Mouse (Mus musculus) adrenal gland, adult 2 months (tissue): ENCODE data around the gene Prickle2. TPM values are rescaled to one million over a fixed set of nuclear protein-coding genes. Genes with fewer than 3 reads are reported as not detected.

Experiments
- DNase-seq: peaks from one replicate; pipeline ENCODE4 v3.0.0; 2021
- polyA plus RNA-seq: library from polyadenylated mRNA; depleted of rRNA; stranded (reverse); fragments of >200 nt; gene quantifications from 2 replicates; pipeline ENCODE4 v1.2.3, GENCODE M21; 2012
- total RNA-seq, 2 experiments: library from RNA; stranded (reverse); gene quantifications; 2 replicates each; pipeline ENCODE4 v1.2.3; 2021

Gene Prickle2
- total and polyA plus RNA-seq, 3 experiments: 2.4 to 11.1 (median 5.0) TPM

DNA sequence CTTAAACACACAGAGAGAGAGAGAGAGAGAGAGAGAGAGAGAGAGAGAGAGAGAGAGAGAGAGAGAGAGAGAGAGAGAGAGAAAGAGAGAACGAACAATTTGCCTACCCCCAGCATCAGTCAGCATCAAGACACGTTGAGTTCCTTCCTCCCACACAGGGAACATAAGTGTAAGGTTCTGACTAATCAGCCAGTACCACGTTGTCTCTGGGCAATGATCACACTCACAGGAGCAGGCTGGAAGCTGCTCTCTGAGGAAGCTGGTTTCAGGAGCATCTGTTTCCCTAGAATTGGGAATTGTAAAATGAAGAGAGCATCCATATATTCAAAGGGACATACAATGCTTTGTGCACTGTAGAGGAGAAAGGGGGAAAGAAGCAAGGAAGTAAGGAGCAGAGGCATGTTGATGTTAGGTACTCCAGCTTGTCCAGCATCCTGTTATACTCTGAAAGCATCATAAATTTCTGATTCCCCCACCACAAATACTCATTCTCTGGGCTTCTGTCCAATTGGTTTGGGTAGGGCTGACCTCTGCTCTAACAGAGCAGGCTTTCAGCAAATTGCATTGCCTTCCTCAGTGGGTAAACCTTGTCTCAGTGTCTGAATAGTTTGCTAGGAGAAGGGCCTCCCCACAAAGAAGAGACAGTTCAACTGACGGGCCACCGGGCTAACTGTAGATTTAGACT, 116.4 kb downstream of the Prickle2 start:
- no peak for DNase-seq

DNA sequence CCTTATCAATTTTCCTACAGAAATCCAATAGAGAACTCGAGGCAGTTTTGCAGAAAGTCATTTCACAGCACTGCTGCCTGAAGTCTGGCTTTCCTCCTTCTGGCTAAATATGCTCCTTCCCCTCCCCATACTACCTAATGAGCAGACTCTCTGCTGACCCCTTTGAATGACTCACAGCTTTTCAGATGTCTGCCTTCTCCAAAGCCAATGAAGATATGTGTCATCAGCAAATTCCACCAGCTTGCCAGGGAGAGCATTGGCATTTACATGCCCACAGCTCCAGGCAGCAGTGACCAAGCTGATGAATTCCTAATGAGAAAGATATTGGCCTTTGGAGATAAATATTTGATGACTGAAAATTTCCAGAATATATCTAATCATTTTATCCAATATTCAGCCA, 121.9 kb downstream of the Prickle2 start:
- peak; percentile 29 for DNase-seq

DNA sequence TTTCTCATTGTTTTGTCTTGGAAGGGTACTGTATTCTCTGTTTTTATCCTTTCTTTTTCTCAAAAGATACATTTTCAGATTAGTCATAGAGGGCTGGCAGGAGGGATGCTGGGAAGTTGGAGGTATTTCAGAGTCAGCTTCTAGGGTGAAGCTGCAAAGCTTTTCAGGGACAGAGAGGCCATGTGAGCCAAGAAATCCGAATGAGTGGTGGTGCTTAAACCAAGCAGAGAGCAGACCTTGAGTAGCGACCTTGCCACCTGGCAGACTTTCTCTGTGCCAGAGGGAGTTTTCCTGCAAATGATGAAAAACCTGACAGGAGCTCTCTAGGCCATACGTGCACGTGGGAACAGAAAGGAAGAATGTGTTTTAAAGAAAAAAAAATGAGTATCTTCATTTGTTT, 130.7 kb downstream of the Prickle2 start:
- DNase-seq: peak; percentile 61

DNA sequence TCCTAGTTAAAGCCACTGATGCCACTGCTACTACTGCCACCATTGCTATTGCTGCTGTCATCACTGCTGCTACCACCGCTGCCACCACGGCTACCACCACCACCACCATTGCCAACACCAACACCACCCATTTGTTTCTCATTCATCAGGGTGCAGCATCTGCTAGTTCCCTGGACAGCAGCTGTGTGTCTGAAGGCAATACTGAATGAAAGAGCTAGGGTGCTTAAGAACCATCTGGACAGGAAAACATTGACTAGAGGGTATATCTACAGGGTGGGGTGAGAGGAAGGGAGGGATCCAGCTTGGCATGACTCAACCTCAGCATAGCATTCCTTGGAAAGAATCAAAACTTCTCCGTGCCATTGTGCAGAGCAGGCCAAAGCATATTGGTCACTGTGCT, 133.8 kb downstream of the Prickle2 start:
- no peak for DNase-seq

DNA sequence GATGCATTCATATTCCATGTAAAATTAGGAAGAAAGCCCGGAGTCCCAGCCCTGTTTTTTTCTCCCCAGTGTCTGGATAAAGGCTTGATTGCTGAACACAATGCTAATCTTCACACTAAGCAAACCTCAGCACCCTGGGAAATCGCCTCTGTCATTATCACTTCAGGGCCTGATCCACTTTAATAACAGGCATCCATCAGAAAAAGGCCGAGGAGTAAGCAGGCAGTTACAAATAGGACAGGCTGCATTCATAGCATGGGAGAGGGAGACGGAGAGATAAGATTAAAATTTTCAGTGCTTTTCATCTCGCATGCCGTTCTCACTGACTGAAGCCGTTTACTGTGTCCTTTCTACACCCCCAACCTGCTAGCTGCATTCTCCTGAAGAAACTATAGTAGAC, 135.9 kb downstream of the Prickle2 start:
- no peak for DNase-seq

DNA sequence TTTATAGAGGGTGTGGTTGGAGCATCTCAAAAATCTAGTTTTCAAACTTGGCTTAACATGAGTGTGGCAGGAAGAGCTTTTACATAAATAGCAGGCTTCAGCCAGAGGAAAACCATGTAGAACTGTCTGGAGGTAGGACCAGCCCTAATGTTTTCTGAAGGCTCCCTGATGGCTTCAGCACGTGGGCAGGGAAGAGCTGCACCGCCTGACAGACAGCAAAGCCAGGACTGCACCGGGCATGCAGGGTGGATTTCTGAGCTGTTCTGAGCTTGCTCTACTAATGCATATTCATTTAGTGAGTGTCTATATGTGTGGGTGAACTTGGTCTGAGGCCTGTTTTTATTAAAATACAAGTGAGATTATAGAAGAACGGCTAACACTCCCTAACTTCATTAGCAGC, 136.7 kb downstream of the Prickle2 start:
- DNase-seq: no peak

DNA sequence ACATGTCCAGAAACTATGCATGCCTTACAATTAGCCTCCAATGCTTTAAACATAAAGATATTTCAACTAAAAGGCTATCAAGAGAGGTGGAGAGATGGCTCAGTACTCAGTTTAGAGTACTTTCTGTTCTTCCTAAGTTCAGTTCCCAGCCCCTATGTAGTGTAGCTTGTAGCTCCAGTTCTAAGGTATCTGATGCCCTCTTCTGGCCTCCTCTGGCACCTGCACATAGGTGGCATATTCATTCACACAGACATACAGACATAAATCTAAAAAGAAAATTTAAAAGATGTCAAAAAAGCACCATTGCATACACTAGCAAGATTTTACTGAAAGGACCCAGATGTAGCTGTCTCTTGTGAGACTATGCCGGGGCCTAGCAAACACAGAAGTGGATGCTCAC, 146.7 kb downstream of the Prickle2 start:
- DNase-seq: no peak

DNA sequence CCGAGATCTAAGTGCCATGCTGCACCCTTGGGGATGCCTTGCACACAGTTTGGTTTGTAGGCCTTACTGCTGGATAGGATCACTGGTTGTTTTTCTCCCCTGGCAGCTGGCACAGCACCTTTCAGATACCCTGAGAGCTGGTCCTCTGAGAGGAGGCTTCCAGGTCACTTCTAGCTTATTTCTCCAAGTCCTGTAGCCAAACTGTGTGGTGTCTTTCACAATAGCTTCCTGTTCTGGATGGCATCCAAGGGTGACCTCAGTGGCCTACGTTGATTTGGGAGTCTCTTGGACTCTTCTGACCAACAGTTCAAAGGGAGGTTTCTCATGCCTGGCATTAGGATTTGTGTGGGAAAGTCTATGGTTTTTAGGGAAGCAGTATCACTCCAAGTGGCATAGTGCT, 150.3 kb downstream of the Prickle2 start:
- DNase-seq: peak; percentile 59

DNA sequence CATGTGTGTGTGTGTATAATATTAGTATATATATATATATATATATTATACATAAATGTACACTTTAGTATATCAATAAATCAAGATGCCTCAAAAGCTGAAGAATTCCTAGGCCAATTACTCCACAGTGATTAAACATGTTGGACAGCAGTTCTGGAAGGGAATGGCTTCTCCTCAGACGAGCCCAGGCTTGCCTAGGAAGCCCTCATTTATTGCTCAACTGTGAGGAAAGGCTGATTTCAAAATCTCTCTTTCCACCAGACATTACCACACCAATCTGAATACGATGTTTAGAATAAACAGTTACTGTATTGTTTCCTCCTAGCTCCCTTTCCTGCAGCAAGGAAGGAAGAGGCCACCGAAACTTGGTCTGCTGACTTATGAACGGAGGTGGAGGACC, 152.9 kb downstream of the Prickle2 start:
- DNase-seq: no peak

DNA sequence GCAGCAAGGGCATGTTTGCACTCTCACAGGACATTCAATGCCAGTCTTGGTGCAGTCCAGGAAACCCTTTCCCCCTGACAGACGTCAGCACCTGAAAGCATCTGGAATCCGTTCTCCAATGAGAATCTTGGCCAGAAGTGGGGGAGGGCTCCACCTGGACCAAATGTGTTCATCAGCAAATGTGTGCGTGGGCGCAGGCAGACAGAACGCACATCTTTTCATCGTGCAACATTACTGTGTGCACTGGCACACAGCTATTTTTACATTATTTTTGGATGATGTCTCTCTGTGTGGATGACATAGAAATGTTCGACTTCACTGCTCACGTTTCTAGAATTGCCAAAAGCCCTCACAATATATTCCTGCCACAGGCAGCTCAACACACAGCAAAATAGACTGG, 156.7 kb downstream of the Prickle2 start:
- no peak for DNase-seq

DNA sequence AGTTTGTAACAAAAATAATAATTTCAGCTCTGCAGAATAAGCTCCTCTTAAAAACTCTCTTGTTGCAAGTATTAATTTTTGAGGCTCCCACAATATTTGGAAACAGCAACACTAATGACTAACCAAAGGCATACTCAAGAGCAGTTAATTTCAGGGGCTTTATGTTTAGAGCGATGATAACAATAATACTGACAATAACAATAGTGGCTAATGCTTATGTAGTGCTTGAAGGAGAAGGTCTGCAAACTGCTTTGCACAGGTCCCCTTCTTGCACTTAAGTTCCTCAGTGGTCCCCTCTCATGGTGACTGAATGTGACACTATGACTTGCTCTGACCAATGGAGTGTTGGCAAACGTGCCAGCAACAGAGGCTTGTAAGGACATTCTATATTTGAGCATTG, 160.8 kb downstream of the Prickle2 start:
- DNase-seq: no peak

DNA sequence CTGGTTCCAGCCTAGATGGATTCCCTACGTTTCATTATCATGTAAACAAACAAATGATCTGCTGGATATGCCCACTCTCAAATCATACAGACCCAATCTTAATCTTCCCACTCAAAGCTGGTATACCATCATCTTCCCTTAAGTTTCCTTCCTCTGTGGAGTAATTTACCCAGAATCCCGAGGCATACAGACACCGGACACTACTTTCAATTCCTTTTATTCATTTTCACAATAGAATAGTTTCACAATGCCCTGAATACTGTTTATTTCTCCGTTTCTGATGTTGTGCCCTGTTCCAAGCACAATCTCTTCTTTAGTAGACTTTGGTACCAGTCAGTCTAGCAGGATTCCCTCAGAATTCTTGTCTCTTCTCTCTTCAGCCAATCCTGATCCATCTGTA, 162.1 kb downstream of the Prickle2 start:
- no peak for DNase-seq

DNA sequence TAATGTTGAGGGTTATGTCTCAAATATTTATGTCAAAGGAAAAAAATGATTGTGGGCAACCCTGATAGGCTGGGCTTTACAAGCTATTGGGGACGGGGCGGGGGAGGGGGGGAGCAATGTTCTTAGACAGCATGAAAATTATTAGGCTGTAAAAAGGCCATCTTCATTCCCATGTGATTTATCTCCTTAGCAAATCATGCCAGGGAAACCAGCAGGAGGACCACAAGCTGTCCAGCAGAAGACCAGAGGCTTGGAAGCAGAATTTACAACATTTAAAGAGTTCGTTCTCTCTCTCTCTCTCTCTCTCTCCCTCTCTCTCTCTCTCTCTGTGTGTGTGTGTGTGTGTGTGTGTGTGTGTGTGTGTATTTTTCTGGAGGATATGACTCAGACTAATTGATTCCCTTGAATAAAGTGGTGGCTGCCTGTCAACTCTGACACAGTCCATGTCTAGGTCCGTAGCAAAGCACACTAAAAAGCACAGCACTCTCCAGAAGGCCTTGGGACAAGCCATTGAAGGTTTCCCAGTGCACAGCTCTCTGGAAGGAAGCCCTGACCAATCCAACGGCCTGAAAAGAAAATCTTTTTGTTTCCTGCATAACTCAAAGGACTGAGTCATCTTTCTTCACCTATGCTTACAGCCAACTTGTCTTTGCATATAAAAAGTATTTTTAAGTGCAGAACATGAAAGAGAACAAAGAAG, 163.4 kb downstream of the Prickle2 start:
- DNase-seq: peak; percentile 55

DNA sequence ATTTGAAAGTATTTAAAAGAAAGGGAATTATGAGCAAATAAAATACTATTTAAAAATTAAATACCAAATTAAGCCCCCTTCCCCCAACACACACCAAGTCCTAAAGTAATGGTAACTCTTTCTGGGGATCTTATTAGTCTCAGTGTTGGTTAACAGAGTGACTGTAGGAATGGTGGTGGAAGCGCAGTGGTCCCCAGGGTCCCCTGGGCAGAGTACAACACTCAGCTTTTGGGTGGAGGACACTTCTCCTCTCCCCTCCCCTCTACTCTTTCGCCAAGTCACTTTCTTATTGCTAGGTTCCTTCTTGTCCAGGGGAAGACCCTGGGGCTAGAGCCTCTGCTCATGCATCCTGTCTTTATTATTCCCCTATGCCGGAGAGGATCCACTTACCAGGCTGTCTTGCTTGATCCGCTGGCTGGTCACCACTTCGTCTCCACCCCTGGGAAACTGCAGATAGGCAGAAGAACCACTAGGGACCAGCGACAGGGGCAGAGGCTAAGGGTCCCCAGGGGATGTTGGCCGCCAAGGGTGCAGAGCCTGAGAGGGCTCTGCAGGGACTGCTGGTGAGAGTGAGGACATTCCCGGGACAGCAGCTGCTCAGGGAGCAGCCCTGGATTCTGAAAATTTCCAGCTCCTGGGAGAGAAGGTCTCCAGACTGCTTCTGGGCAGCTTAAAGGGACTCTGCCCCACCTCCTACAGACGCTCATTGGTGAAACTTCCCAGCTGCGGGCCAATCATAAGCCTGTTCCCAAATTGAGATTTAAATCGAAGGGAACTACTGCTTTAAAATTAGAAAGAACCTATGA, 171.5 kb downstream of the Prickle2 start:
- peak; percentile 82 for DNase-seq

DNA sequence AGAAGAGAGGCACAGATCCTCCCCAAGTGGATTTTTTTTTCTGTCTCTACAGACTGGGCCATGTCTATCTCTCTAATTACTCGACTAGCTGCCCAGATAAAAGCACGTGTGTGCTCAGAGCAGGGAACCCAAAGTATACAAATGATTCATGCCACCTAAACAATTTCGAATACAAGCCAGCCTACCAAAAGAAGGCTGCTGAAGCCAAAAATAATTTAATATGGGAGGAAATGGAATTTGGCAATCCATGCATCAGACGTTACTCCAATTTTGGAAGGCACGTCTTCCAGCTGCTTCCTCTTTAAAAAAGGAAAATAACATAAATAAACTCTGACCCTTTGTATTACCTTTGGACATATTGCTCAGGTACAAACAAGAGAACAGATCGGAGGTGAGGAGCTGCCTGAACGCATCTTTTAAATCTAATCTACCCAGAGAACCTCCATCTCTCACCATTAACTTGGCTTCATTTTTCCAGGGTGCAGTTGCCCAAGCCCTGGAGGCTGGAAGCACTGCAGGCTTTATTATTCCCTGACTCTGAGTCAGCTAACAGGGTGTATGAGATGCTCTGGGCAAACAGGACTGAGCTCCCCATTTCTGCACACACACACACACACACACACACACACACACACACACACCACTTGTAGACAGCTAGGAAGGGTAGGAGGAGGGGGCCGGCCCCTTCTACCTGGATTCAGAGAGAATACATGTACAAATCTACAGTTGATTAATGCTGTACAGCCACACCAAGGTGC, 172.5 kb downstream of the Prickle2 start:
- DNase-seq: no peak

DNA sequence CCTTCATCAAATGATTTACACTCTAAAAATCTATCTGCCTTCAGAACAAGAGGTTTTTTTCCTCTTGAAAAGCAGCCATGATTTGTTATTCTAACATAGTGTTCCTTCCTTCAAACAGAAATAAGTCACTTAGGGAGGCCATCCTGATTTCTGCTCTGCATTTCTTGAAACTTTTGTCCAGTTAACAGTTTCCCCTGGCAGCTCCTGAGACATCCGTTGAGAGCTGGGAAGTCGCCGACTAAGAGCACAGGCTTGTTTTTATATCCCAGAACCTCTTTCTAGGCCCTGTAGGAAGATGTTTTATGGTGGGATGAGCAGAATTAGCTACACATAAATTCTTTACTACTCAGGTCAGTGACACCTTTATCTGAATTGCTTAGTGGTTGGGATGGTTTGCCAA, 173.1 kb downstream of the Prickle2 start:
- DNase-seq: no peak

DNA sequence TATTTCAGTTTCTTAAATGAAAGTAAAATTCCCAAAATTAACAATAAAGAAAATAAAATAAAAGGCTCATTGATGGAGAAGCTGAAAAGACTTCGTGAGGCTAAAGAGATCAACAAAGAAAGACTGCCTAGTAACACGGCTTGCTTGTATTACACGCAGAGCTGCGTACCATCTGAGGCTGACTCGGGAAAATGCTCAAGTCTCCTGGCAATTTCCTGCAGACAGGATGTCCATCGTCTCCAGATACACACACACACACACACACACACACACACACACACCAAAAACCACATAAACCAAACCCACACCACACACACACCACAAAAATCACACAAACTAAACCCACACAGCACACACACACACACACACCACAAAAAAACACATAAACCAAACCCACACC, 173.6 kb downstream of the Prickle2 start:
- no peak for DNase-seq

DNA sequence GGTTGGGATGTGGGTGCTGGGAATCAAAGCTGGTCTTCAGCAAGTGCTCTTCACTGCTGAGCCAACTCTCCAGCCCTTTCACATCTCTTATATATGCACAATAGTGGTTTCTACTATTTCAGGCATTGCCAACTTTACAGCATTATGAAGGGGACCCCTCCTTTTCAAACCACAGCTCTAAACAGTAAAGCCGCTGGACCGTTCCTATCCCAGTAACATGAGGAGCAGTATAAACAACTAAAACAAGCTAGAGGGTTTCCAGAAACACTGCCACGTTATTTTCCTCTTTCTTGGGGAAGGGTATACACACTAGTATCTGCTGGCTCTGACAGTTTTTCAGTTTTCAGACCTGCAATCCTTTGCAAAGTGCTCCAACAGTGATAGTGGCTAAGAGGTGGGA, 179.7 kb downstream of the Prickle2 start:
- DNase-seq: no peak

DNA sequence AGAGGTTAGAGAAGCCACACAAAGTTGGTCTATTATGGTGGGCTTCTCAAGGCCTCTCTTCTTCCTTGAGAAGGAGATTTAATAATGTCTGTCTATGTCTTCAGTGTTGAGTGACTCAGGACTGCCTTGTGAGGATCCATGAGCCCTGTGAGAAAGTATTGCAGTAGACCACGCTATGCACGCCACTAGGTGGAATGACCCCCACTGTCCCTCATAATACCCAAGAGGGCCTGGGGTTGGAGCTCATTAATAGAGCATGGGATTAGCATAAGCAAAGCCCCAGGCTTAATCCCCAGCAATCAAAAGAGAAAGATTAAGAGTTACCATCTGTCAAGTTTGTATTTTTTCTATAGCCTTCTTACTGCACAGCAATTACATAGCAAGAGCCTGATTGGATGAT, 180.3 kb downstream of the Prickle2 start:
- no peak for DNase-seq

DNA sequence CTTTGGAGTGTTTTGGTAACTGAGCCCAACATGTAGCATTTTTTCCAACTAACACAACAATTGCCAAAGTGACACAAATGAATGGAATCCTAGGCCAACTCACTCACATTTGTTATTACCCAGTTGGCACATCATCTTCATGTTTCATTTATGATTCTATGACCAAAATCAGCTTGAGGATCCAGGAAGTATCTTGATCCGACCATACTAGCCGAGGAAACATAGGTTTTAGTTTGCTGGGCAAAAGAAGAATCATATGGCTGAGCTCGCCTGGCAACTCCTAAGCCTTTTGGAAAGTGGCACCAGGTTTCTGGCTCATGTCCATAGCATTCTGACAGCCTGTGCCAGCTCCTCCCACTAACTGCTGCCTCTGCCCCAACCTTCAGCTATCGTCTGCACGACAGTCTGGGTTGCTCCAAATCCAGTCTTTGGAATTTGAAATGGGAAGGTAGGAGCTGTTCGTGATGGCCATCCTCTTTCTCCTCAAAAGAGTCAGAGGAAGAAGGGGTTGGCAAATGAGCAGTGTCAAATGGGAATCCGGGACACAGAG, 184.4 kb downstream of the Prickle2 start:
- peak; percentile 81 for DNase-seq

DNA sequence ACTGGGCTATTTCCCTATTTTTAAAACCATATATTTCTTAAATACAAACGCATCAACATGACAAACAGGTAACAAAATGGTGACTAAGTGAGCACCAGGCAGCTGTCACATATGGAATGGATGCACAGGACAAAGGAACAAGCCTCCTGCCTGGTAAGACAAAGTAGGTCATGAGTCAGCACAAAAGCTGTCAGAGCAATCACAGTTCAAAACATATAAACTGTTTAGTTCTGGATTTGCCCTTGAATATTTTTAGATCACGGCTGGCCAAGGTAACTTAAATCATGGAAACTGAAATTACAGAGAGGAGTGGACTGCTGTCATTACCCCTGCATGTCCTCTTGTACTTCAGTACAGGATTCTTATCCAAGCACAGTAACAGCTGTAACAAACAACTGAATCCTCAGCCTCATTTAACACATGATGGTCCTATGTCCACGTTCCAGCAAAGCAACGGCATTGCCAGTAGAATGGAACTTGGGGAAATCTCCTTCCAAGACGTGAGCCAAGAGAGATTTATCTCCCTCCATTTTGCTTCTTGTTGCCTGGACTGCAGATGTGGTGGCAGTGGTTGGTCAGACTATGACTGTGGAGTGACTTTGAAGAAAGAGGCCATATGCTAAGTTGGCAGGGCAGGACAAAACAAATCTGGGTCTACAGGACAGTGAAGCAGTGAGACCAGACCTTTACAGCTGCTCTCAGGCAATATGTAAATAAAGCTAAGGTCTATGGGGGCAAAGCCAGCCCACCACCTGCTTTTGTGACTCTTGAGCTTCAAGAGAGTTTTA, 185.7 kb downstream of the Prickle2 start:
- peak; percentile 47 for DNase-seq
